Mouse (Mus musculus) hindbrain, embryonic 10.5 days (tissue): ENCODE results near the gene Vsx1. TPM values are rescaled to one million over a fixed set of nuclear protein-coding genes. Genes with fewer than 3 reads are reported as not detected.

Source experiments
- polyA plus RNA-seq: library from polyadenylated mRNA; unstranded; fragments of >200 nt; fragmentation: Nextera tagmentation; extraction: Ambion mirVana; gene quantifications from 2 replicates; pipeline ENCODE4 v1.2.1, GENCODE M21; 2016

The Vsx1 gene
- polyA plus RNA-seq, 1 experiment from 2014 or later: 1.0 TPM

Other genes starting within 250 kb of the Vsx1 start
- gene Zfp442, start 237.9 kb downstream of the Vsx1 start, polyA plus RNA-seq: 6.1 and 9.6 TPM in 2 replicates
- 0.07 TPM in 1 of 2 replicates, not detected in the other for gene Zfp345, start 204.3 kb downstream of the Vsx1 start, polyA plus RNA-seq
- 0.22 and 0.26 TPM in 2 replicates for gene Cst7, start 118.9 kb downstream of the Vsx1 start, polyA plus RNA-seq
- gene Apmap, start 80.8 kb downstream of the Vsx1 start, polyA plus RNA-seq: 32.2 and 39.1 TPM in 2 replicates
- 16.2 and 34.1 TPM in 2 replicates for gene Acss1, start 20.9 kb downstream of the Vsx1 start, polyA plus RNA-seq
- 35.6 and 37.3 TPM in 2 replicates for gene Entpd6, start 59.7 kb upstream of the Vsx1 start, polyA plus RNA-seq
- 61.1 and 62.1 TPM in 2 replicates for gene Pygb, start 97.4 kb upstream of the Vsx1 start, polyA plus RNA-seq
- gene Abhd12, start 215.4 kb upstream of the Vsx1 start, polyA plus RNA-seq: 52.4 and 55.4 TPM in 2 replicates
- gene Gins1, start 216.0 kb upstream of the Vsx1 start, polyA plus RNA-seq: 67.5 and 69.8 TPM in 2 replicates